Mouse (Mus musculus) lung, adult 2 months (tissue): ENCODE results near the gene Zcchc24.

Experiments used
- CTCF ChIP-seq: fragments of 200-500 bp; IDR thresholded peaks from 2 replicates; pipeline ENCODE4 v1.5.1; 2011; ENCODE audit warnings: mild to moderate bottlenecking, low read length, control low read depth; ENCODE audit not compliant: insufficient read depth
- POLR2A ChIP-seq: fragments of 200-500 bp; IDR thresholded peaks from 2 replicates; pipeline ENCODE4 v1.6.1; 2011; ENCODE audit warnings: low read depth, mild to moderate bottlenecking, control low read depth, low read length, borderline replicate concordance; ENCODE audit errors: extremely low read depth

- TF ChIP-seq POLR2A, result no peak
- TF ChIP-seq CTCF, result no peak
Measured at GRCm38 (mm10) chr14:25708451-25708850, 60.4 kb downstream of the Zcchc24 start.
